Mouse (Mus musculus): ENCODE results near the gene Hcar2.

GRCm38 (mm10) chr5:123858798-123859197, 6.5 kb downstream of the Hcar2 start:
- no peak for TF ChIP-seq CTCF (IDR thresholded peaks at IDR 0.05; ENCODE audit: control insufficient read depth, insufficient read depth, insufficient read length)
- TF ChIP-seq USF1 (IDR thresholded peaks at IDR 0.05; ENCODE audit: low read depth) = no peak
- TF ChIP-seq MAX (IDR thresholded peaks at IDR 0.05) = no peak
- TF ChIP-seq CEBPB (IDR thresholded peaks at IDR 0.05; ENCODE audit: low read depth) = no peak
- TF ChIP-seq MYOG (IDR thresholded peaks at IDR 0.05; ENCODE audit: control insufficient read depth, extremely low read depth, insufficient read length) = no peak
